Mouse (Mus musculus): Measurements from ENCODE around the gene Lrch1. TPM values are rescaled to one million over a fixed set of nuclear protein-coding genes. Genes with fewer than 3 reads are reported as not detected.

The Lrch1 gene
- polyA plus RNA-seq, 1 experiment from 2014 or later, result 9.8 TPM

DNA sequence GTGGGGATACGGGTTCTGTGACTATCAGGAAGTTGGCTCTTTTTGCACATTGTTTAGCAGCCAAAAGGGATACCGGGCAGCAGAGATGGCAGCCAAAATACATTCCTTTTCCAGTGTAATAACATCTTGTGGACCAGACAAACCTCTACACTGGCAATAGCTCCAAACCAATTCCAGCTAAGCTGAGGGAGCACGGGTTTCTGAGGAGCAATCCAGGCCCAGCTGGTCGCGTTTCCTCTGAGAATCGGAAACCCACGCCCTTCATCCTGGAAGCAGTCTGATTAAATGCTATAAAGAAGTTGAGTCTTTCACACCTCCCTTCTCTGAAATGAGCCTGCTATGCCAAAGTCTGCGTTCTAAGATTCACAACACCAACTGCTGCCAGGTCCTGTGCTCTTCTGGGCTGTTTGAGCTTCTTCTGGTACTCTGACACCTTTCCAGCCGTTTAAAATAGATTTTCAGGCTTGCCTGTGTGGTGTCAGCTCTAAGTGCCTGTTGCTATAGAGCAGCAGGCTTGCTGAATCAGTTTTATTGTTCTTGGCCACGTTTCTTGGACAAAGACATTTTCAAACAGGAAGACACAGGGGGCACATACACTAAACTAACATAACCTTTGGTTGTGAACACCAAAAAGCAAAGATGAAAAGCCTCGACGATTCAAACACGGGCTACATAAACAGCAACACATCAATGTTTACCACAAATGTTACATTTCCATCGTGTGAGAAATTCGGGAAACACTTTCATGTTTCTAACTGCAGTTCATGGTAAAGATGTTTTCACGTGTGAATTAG lies 94.5 kb downstream of the Lrch1 start:
- 0 out of 2 replicates have a peak, but pooled peaks cover 3% of the 10 kb centered on the region for H3K36me3 ChIP-seq (ENCODE audit: control insufficient read depth, insufficient read depth, low read length)
- WGBS, result 24% methylated on average over 16 of the region's 16 CpGs
- ATAC-seq, result peak; percentile 45
- H3K9me3 ChIP-seq (ENCODE audit: control insufficient read depth, low read length), result no peaks in the 10 kb centered on the region
- no peak overlapping the region for H3K4me2 ChIP-seq (ENCODE audit: low read depth, low read length)
- H3K9ac ChIP-seq (ENCODE audit: low read depth, low read length), result peak overlapping the region; percentile 27; the same call in 1 of the 2 replicates
- no peaks in the 10 kb centered on the region for H3K27me3 ChIP-seq (replicated peaks; ENCODE audit: control insufficient read depth, insufficient read depth, low read length)
- H3K27ac ChIP-seq (ENCODE audit: low read length), result peak overlapping the region; percentile 64
- peaks cover 33% of the 10 kb centered on the region for H3K4me1 ChIP-seq (ENCODE audit: control insufficient read depth, insufficient read depth, low read length)
- no peak overlapping the region for H3K4me3 ChIP-seq (ENCODE audit: low read length)

DNA sequence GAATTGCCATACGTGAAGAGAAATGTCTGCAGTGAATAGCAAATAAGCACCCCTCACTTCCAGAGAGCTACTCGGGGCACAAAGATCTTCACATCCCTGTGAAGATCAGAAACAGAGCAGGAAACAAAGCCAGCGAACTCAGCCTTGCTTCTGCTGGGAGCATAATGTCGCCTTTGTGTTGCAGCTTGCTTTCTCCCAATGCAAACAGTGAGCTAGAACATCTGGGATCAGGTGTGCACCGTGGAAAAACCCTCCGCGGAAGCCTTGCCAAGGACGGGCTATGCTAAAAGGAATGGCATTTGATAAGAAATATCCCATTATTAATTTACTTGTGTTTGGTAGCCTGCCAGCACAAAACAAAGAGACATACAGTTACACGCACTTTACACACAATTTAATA lies 95.8 kb downstream of the Lrch1 start:
- H3K4me1 ChIP-seq (ENCODE audit: control insufficient read depth, insufficient read depth, low read length), result peaks cover 43% of the 10 kb centered on the region
- H3K9ac ChIP-seq (ENCODE audit: low read depth, low read length), result peak overlapping the region; percentile 19; the same call in 1 of the 2 replicates
- H3K4me3 ChIP-seq (ENCODE audit: low read length), result no peak overlapping the region
- ATAC-seq, result no peak; the same call in 1 of the 2 replicates
- no peak overlapping the region for H3K4me2 ChIP-seq (ENCODE audit: low read depth, low read length)
- H3K9me3 ChIP-seq (ENCODE audit: control insufficient read depth, low read length), result no peaks in the 10 kb centered on the region
- H3K27me3 ChIP-seq (replicated peaks; ENCODE audit: control insufficient read depth, insufficient read depth, low read length), result no peaks in the 10 kb centered on the region
- 50% methylated on average over 9 of the region's 9 CpGs for WGBS
- H3K36me3 ChIP-seq (ENCODE audit: control insufficient read depth, insufficient read depth, low read length), result 0 out of 2 replicates have a peak, but pooled peaks cover 2% of the 10 kb centered on the region
- H3K27ac ChIP-seq (ENCODE audit: low read length), result peak overlapping the region; percentile 66

DNA sequence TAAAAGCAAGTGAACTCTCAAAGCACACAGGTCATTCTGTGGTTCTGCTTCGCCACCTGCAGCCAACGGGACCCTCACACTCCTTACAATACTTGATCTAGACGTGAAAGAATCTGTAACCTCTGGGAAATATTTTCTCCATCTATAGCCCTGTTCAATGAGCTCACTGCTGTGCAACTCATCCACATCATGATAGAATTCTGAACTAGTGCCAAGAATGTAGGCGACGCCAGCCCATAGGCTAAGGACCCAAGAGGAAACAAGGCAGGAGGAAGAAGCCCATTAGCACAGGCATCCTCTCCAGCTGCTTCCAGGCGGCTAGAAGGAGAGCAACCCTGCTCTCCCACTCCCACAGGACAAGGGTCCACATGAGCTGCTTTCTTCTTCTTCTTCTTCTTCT lies 98.7 kb downstream of the Lrch1 start:
- WGBS, result 46% methylated on average over 6 of the region's 6 CpGs
- no peak overlapping the region for H3K9ac ChIP-seq (ENCODE audit: low read depth, low read length)
- H3K4me2 ChIP-seq (ENCODE audit: low read depth, low read length), result no peak overlapping the region
- H3K27me3 ChIP-seq (replicated peaks; ENCODE audit: control insufficient read depth, insufficient read depth, low read length), result no peaks in the 10 kb centered on the region
- no peak overlapping the region for H3K4me3 ChIP-seq (ENCODE audit: low read length)
- H3K27ac ChIP-seq (ENCODE audit: low read length), result peak overlapping the region; percentile 51
- H3K36me3 ChIP-seq (ENCODE audit: control insufficient read depth, insufficient read depth, low read length), result no peaks in the 10 kb centered on the region
- ATAC-seq, result peak; percentile 62
- no peaks in the 10 kb centered on the region for H3K9me3 ChIP-seq (ENCODE audit: control insufficient read depth, low read length)
- peaks cover 57% of the 10 kb centered on the region for H3K4me1 ChIP-seq (ENCODE audit: control insufficient read depth, insufficient read depth, low read length)

DNA sequence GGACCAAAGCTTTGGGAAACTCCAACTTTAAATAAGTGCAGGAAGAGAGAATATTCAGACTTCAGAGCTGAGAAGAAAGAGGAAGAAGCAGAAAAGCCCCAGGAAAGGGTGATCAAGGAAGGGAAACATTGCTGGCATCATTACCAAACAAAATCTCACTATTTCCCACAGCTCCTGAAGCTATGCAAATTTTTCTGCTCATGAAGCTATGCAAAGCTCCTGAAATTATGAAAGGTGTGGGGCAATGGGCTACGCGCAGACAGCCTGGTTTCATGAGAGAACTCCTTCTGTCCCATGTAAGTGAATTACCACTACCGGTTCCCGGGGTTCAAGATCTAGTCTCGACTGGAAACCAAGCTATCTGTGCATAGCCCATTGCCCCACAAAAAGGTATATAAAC lies 99.5 kb downstream of the Lrch1 start:
- no peak overlapping the region for H3K4me3 ChIP-seq (ENCODE audit: low read length)
- 0 out of 2 replicates have a peak overlapping the region, but pooled peaks have one; percentile 51 for H3K27ac ChIP-seq (ENCODE audit: low read length)
- peaks cover 51% of the 10 kb centered on the region for H3K4me1 ChIP-seq (ENCODE audit: control insufficient read depth, insufficient read depth, low read length)
- WGBS, result 93% methylated on average over 5 of the region's 5 CpGs
- no peak for ATAC-seq
- H3K27me3 ChIP-seq (replicated peaks; ENCODE audit: control insufficient read depth, insufficient read depth, low read length), result no peaks in the 10 kb centered on the region
- H3K9me3 ChIP-seq (ENCODE audit: control insufficient read depth, low read length), result no peaks in the 10 kb centered on the region
- no peak overlapping the region for H3K4me2 ChIP-seq (ENCODE audit: low read depth, low read length)
- H3K9ac ChIP-seq (ENCODE audit: low read depth, low read length), result no peak overlapping the region
- no peaks in the 10 kb centered on the region for H3K36me3 ChIP-seq (ENCODE audit: control insufficient read depth, insufficient read depth, low read length)

DNA sequence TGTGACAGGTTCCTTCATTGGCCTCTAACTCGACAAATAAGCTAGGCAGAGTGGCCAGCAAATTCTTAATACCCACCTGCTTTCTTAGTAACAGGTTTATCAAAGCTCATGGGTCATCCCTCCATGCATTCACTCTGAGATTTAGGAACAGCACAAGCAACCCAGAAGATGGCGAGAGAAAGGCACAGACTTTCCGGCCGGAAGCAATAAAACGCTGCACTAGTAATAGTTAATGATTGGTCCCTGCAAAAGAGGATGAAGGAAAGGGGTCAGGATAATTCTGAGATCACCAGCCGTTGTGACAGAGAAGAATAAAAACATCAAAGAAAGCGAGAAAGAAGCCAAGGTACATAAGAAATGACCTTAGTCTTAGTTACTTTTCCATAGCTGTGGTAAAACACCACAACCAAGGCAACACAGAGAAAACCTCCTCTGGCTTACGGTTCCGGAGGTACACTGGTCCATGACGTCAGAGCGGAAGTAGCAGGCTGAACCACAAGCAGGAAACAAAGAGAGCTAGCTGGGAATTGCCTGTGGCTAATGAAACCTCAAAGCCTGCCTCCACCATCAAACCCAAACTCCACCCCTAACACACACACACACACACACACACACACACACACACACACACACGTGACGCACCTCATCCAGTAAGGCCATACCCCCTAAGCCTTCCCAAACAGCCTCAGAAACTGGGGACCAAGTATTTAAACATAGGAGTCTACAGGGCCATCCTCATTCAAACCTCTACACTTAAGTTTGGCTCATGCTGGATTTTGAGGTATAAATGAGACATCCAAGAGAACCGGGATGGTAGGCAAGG lies 100.2 kb downstream of the Lrch1 start:
- Histone ChIP-seq H3K4me3 (ENCODE audit: low read length) (no peak overlapping the region), H3K27me3 (replicated peaks; ENCODE audit: control insufficient read depth, insufficient read depth, low read length) (no peaks in the 10 kb centered on the region), H3K4me1 (ENCODE audit: control insufficient read depth, insufficient read depth, low read length) (peaks cover 44% of the 10 kb centered on the region), H3K4me2 (ENCODE audit: low read depth, low read length) (no peak overlapping the region), H3K9ac (ENCODE audit: low read depth, low read length) (no peak overlapping the region), H3K27ac (ENCODE audit: low read length) (peak overlapping the region; percentile 51; the same call in 1 of the 2 replicates), H3K9me3 (ENCODE audit: control insufficient read depth, low read length) (no peaks in the 10 kb centered on the region), H3K36me3 (ENCODE audit: control insufficient read depth, insufficient read depth, low read length) (no peaks in the 10 kb centered on the region)
- no peak for ATAC-seq
- WGBS, result 59% methylated on average over 14 of the region's 14 CpGs

DNA sequence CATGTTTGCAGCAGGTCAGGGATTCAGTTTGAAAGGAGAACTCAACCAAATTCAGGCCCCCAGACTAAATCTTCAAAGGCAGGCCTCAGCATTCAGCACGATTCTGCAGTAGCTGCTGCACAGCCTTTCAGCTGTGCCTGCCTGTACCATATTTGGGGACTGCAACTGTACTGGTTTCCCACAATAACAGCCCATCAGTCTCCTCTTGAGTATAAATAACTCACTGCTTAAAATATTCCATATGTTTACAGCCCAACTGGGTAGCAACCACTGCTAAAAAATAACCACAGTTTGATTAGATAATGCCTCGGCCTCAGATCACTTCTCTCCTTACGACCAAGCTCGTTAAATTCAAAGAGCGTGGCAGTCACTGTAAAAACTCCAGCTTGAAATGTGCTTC lies 101.0 kb downstream of the Lrch1 start:
- no peaks in the 10 kb centered on the region for H3K27me3 ChIP-seq (replicated peaks; ENCODE audit: control insufficient read depth, insufficient read depth, low read length)
- no peak for ATAC-seq
- H3K4me2 ChIP-seq (ENCODE audit: low read depth, low read length), result no peak overlapping the region
- peak overlapping the region; percentile 59 for H3K27ac ChIP-seq (ENCODE audit: low read length)
- no peak overlapping the region for H3K9ac ChIP-seq (ENCODE audit: low read depth, low read length)
- no peak overlapping the region for H3K4me3 ChIP-seq (ENCODE audit: low read length)
- H3K4me1 ChIP-seq (ENCODE audit: control insufficient read depth, insufficient read depth, low read length), result peaks cover 38% of the 10 kb centered on the region
- no peaks in the 10 kb centered on the region for H3K36me3 ChIP-seq (ENCODE audit: control insufficient read depth, insufficient read depth, low read length)
- no peaks in the 10 kb centered on the region for H3K9me3 ChIP-seq (ENCODE audit: control insufficient read depth, low read length)
- 38% methylated on average over 5 of the region's 5 CpGs for WGBS

DNA sequence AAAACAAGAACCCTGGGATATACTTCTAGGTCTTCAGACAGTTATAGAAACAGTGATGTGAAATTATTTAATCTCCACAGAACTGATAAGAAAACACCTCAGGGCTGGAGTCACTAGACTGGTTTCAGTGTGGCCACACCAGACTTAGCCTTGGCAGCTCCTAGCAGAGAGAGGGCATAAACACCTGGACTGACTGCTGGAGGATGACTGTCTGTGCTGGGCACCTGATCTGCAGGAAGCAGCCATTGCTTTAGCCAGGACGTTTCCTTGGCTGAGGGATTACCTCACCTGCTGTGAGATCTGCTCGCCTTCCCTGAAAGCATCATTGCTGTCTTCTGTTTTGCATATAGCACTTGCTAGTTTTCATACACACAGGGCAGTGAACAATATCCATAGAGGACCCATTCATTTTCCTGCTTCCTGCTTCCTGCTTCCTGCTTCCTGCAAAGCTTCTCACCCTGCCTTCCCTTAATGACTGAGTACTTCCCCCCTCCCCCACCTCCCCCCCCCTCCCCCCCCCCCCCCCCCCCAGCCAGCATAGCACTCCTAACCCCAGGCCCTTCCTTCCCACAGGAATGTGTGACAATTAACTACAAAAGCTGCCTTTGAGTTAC lies 101.9 kb downstream of the Lrch1 start:
- Histone ChIP-seq H3K4me3 (ENCODE audit: low read length) (no peak overlapping the region), H3K9me3 (ENCODE audit: control insufficient read depth, low read length) (no peaks in the 10 kb centered on the region), H3K4me2 (ENCODE audit: low read depth, low read length) (no peak overlapping the region), H3K27me3 (replicated peaks; ENCODE audit: control insufficient read depth, insufficient read depth, low read length) (no peaks in the 10 kb centered on the region), H3K4me1 (ENCODE audit: control insufficient read depth, insufficient read depth, low read length) (peaks cover 45% of the 10 kb centered on the region), H3K36me3 (ENCODE audit: control insufficient read depth, insufficient read depth, low read length) (no peaks in the 10 kb centered on the region), H3K27ac (ENCODE audit: low read length) (peak overlapping the region; percentile 41; the same call in 1 of the 2 replicates), H3K9ac (ENCODE audit: low read depth, low read length) (no peak overlapping the region)
- peak; percentile 26; the same call in 1 of the 2 replicates for ATAC-seq
- WGBS, result 23% methylated on average over 2 of the region's 2 CpGs

DNA sequence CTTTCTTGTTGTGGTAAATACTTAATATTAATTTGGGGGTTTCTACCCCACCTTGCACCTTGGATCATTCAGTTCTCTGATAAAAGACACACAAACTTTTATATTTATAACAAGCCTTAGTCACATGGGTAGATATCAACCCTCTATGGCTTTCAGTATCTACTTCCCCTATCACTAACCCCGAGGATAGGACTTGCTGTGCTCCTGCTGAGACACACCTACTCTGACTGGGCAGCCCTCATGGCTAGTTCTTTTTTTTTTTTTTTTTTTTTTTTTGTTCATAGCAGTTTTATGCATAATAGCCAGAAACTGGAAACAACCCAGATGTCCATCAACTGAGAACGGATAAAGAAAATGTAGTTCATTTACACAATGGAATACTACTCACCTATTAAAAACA lies 106.0 kb downstream of the Lrch1 start:
- Histone ChIP-seq H3K9me3 (ENCODE audit: control insufficient read depth, low read length) (no peaks in the 10 kb centered on the region), H3K4me3 (ENCODE audit: low read length) (no peak overlapping the region), H3K4me2 (ENCODE audit: low read depth, low read length) (no peak overlapping the region), H3K27me3 (replicated peaks; ENCODE audit: control insufficient read depth, insufficient read depth, low read length) (no peaks in the 10 kb centered on the region), H3K9ac (ENCODE audit: low read depth, low read length) (no peak overlapping the region), H3K27ac (ENCODE audit: low read length) (no peak overlapping the region), H3K36me3 (ENCODE audit: control insufficient read depth, insufficient read depth, low read length) (no peaks in the 10 kb centered on the region), H3K4me1 (ENCODE audit: control insufficient read depth, insufficient read depth, low read length) (peaks cover 24% of the 10 kb centered on the region)
- peak; percentile 66 for ATAC-seq
- 72% methylated on average over 2 of the region's 2 CpGs for WGBS

DNA sequence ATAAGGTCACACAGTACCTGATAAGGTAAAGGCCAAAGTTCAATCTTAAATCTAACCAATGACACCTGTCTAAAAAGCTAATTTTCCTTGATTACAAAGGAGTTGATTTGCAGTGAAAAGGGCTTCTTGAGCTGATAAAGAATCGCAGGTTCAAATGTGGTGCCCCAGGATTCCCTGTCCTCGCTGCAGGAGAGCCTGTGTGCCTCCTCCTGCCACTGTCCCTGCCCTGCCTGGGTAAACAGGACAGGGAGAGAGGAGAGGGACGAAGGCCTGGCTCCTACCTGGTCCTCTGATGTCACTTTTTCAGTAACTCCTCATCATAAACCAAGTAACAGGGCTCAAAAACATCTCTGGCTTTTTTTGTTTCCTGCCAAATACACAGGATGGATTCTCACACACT lies 106.4 kb downstream of the Lrch1 start:
- H3K27me3 ChIP-seq (replicated peaks; ENCODE audit: control insufficient read depth, insufficient read depth, low read length), result no peaks in the 10 kb centered on the region
- no peaks in the 10 kb centered on the region for H3K9me3 ChIP-seq (ENCODE audit: control insufficient read depth, low read length)
- no peak overlapping the region for H3K9ac ChIP-seq (ENCODE audit: low read depth, low read length)
- no peak overlapping the region for H3K27ac ChIP-seq (ENCODE audit: low read length)
- peaks cover 20% of the 10 kb centered on the region for H3K4me1 ChIP-seq (ENCODE audit: control insufficient read depth, insufficient read depth, low read length)
- 61% methylated on average over 3 of the region's 3 CpGs for WGBS
- H3K4me2 ChIP-seq (ENCODE audit: low read depth, low read length), result no peak overlapping the region
- no peak overlapping the region for H3K4me3 ChIP-seq (ENCODE audit: low read length)
- no peaks in the 10 kb centered on the region for H3K36me3 ChIP-seq (ENCODE audit: control insufficient read depth, insufficient read depth, low read length)
- peak; percentile 71 for ATAC-seq

All from intestine, embryonic 16.5 days (tissue).